Mouse (Mus musculus): Measurements from ENCODE around the gene Zfp740.
"Not testable (repeated sequence)": the region's sequence is repeated elsewhere in the genome, so short reads cannot be mapped to it uniquely, and the experiment has no call there.

Gene Zfp740

DNA sequence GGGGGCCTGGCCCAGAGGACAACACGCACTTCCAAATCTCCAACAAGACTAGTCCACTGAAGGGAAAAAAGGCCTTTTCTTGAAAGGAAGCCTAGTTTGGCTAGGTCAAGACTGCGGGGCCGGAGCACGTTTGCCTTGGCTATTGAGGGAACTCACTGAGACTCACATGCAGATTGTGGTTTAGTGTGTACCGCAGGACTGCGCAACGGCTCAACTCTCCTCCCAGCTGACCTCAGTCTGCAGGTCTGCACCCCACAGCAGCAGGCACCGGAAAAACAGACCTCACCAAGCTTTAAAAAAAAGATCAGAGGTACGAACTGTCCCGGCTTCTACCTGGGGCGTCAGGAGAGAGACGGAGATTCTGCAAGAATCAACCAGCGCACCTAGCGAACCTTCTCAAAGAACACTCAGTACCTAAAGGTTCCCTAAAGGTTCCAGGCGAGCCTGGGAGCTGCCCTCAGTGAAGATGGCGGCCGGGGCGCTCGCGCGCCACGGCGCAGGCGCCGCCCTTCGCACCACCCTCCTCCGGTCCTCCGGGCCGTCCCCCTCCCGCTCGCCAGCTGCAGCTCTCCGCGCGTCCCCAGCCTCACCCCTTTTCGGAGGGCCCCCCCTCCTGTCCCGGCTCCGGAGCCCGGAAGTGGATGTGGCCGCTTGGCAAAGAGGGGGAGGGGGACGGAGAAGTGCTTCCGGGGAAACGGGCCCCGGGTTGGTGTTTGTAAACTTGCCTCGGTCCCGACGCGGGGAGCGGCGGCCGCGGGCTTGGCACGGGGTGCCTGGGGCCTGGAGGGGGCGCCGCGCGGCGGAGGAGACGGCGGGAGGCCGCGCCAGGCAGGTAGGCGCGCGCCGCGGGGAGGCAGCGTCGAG, at the start of gene Zfp740:
Gene Zfp740, plus strand, starts transcription at position 279 of the 864 bp plus-strand sequence.
- peak; percentile 89 to 95 for DNase-seq (ENCODE audit: low spot score in 2 of 2)

DNA sequence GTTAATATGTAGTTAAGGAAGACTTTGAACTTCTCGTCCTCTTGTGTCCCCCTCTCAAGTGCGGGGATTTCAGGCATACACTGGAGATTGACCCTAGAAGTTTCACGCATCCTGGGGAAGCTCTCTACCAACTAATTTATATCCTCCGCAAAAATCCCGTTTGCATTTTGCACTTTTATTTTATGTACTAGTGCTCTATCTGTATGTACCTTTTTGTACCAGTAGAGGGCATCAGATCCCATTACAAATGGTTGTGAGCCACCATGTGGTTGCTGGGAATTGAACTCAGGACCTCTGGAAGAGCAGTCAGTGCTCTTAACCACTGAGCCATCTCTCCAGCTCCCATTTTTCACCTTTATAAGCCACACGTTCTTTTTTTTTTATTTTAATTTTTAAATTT, 48.0 kb upstream of the Zfp740 start:
- not testable (repeated sequence) for DNase-seq (ENCODE audit: low spot score in 2 of 2)

DNA sequence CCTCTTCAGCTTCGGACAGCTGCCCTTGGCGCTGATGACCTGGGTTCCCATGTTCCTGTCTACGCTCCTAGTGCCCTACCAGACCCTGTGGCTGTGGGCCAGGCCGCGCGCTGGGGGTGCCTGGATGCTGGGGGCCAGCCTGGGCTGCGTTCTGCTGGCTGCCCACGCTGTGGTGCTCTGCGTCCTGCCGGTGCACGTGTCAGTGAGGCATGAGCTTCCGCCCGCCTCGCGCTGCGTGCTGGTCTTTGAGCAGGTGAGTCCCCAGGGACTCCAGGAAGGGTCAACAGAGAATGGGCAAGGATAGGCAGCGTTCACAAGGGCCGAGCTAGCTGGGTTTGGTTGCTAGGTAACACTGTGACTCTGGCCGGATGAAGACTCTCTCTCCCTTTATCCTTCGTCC, 46.2 kb upstream of the Zfp740 start:
- no peak for DNase-seq (ENCODE audit: low spot score in 2 of 2)

DNA sequence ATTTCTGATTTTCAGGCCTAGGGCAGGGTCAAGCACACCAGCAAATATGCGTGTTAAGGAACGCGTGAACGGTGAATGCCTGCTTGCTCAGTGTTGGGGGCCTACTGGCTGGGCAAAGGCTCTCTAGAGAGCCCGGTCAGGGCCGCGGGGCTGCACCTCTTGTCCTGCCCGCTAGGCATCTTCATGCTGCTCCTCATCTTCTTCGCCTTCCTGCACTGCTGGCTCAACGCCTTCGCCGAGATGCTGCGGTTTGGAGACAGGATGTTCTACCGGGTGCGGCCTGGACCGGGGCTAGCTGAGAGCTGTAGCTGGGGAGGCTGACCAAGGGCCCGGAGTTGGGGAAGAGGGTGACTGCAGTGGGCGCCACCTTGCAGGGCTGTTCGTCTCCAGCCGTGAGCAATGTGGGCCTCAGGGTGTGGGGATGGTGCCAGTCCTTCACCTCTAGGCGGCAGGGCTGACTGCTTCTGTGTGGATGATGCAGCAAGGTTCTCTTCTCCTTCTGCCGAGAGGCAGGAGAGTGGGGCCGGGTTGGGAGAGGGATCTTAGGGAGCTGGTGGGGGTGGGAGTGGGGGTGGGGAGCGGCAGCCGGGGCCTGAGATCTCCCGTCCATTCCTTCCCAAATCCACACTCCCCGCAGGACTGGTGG, 42.5 kb upstream of the Zfp740 start:
- DNase-seq (ENCODE audit: low spot score in 2 of 2) = no peak

DNA sequence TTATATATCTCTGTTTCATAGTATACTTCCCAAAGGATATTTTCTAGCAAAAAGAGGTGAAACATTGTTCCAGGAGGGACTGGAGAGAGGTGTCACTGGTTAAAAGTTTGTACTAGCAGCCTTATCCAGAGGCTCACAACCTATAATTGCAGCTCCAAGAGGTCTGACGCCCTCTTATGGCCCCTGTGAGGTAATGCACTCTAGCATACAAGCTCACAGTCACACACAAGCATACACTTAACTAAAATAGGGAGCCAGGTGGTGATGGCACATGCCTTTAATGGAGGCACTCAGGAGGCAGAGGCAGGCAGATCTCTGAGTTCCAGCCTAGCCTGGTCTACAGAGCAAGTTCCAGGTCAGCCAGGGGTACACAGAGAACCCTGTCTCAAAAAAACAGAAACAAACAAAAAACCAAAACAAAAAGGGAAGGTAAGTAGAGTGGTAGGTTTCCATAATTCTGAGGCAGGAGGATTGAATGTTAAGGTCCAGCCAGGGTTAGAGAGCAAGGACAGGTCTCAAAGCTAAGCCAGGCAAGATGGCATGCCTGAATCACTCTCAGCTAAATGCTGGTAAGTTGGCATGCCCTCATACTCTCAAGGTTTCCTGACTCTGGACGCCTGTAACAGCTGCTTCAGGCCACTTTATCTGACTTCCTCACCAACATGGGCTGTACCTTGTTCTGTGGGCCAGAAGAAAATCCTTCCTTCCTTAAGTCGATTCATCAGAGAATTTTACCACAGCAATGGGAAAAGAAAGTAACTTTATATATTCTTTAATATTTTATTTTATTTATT, 39.0 kb upstream of the Zfp740 start:
- no peak for DNase-seq (ENCODE audit: low spot score in 2 of 2)

DNA sequence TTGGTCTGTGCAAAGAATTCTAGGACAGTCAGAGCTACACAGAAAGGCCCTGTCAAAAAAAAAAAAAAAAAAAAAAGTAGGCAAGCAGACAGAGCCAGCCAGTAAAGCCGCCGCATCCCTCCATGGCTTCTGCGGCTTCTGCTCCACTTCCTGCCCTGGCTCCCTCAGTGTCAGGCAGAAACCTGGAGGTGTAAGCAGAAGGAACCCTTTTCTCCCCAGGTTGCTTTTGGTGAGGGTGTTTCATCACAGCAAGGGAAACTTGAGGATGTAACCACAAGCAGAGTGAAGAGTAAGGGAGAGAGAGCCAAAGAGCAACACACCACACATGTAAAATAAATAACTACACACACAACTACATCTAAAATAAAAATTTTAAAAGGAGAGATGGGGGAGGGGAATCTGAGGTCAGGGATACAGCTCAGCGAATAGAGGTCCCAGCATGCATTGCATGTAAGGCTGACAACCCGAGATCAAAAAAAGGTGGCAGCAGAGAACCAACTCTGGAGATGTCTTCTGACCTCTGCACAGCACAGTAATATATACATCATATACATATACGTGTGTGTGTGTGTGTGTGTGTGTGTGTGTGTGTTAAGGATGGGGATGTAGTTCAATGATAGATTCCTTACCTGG, 37.5 kb upstream of the Zfp740 start:
- DNase-seq (ENCODE audit: low spot score in 2 of 2) = no peak

DNA sequence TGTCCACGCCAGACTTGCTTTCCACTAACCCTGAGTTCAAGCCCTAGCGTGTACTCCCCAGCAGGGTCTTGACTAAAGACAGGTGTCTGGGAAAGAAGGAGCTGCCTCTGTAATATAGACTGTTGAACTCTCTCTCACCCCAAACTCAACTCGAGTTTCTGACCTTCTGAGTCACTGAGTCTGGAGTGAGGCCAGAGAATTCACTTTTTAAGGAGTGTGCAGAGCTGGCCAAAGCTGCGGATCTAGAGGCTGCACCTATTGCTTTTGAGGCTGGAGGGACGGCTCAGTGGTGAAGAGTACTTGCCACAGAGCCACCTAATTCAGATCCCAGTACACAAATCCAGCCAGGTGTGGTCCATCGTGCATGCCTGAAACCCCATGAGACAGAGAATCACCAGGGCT, 35.4 kb upstream of the Zfp740 start:
- DNase-seq (ENCODE audit: low spot score in 2 of 2) = peak; percentile 51 to 61

DNA sequence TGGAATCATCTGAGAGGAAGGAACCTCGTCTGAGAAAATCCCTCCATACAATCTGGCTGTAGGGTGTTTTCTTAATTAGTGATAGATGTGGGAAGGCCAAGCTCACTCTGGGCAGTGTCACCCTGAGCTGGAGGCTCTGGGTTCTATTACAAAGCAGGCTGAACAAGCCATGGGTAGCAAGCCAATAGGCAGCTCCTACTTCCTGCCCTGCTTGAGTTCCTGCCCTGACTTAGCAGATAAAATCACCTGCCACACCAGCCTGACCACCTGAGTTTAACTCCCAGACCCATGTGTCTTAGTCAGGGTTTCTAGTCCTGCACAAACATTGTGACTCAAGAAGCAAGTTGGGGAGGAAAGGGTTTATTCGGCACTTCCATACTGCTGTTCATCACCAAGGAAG, 34.0 kb upstream of the Zfp740 start:
- DNase-seq (ENCODE audit: low spot score in 2 of 2) = peak; percentile 47

DNA sequence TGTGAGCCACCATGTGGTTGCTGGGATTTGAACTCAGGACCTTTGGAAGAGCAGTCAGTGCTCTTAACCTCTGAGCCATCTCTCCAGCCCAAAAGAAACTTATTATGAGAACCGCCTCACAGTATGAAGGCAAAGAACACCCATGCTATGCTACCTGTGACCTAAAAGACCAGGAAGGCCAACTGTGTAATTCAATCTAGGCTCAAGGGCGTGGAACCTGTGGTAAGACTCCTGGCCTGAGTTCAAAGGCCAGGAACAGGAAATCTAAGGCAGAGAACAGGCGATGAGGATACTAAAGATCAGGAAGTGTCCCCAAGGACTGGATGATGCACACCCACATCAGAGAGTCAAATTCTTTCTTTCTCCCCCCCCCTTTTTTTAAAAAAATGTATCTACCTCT, 29.5 kb upstream of the Zfp740 start:
- DNase-seq (ENCODE audit: low spot score in 2 of 2) = no peak

DNA sequence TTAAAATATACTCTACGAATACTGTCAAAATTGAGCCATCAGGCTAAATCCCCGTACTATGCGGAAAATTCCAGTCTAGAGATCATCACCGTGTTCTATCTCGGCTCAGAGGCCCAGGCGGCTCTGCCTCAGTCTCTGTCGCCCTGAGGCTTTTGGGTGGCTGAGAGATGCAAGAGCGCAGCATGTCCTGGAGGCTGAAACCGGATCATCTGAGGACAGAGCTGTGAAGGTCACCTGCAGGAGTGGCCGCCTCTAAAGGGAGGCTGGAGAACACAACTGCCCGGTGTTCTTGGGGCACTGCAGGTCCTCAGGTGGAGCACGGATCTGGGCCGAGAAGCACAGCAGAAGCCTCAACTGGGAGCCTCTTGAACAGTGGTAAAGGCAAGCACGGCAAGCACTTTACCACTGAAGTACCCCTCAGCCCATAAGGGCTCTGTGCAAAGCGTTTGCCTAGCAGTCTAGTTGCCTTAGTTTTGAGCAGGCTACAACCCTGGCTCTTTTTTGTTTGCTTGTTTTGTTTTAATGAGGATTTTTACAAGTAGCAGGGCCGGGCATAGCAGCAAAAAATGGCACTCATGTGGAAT, 27.2 kb upstream of the Zfp740 start:
- no peak for DNase-seq (ENCODE audit: low spot score in 2 of 2)

DNA sequence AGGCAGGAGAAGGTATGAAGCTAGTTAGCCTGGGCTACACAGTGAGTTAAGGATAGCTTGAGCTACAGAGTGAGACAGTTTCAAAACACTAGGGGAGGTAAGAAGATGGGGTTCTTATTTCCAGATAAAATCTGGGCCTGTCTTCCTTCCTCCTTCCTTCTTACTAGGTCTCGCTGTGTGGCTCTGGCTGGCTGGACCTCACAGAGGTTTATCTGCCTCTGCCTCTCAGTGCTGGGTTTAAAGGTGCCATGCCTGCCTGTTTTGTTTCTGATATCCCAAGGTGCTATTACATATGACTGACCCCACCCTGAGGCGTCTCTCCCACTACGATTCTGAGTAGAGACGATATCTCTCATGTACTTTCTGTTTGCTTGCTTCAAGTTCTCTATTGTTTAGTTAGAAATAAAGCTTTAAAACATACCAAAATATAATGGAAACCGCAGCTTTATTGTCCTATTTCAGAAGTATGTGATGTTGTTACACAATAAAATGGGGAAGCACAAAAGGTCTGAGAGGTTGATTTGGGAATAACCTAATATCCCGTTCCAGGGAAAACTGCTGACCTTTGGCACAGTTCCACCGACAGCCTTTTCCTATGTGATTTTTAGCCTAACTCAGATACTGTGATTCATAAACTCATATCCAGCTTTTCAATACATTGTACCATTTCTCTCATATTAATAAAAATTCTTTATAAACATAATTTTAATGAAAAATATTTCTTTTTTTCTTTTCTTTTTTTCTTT, 26.3 kb upstream of the Zfp740 start:
- no peak for DNase-seq (ENCODE audit: low spot score in 2 of 2)

DNA sequence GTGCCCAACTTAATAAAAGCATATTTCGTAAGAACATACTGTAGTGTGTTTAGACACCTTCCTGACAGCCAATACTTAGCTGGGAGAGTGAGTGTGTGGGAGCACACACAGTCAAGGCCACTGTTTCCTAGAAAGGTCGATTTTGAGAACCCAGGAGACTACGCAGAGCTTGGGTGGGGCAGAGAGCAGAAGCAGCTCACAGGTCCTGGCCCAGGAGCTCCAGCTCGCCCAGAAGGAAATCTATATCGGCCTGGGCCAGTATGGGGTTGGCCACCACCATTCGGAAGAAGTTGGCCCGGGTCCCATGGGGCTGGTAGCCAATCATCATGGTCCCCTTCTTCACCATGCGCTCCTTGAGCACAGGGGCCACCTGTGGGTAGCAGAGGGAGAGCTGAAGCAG, 25.6 kb upstream of the Zfp740 start:
- no peak for DNase-seq (ENCODE audit: low spot score in 2 of 2)

DNA sequence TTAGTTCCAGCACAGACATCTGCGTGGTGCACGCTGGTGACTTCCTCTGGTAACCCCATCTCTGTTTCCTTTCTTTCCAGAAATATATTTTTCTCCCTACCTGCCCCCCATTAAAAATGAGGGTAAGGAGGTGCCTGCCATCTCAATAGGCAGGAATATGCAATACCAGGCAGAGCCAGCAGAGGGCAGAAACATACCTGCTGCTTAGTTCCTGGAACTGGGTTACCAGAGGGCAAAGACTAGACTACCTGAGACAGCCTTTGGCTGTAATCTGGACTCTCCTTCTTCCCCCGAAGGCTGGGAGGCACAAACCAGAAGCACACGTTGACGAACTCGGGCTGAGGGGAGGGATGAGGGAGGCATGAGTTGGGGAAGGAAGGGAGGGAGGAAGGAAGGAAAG, 24.8 kb upstream of the Zfp740 start:
- peak; percentile 80 to 82 for DNase-seq (ENCODE audit: low spot score in 2 of 2)

DNA sequence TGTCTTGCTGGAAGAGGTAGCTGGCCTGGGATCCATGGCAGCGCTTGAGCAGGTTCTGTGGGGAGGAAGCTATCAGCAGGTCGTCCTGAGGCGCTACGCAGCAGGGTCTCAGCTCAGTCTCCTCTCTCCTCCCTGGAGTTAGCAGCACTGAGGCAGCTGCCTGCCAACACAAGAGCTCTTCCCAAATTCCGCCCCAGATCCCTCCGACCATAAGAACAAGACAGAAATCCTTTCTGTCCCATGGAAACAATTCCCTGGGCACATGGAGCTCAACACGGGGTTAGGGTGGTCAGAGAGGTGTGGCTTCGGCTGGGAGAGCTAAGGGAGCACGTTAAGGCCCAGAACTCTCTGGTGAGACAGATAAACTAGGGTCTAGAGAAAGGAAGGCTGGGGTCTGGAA, 23.9 kb upstream of the Zfp740 start:
- DNase-seq (ENCODE audit: low spot score in 2 of 2) = no peak

DNA sequence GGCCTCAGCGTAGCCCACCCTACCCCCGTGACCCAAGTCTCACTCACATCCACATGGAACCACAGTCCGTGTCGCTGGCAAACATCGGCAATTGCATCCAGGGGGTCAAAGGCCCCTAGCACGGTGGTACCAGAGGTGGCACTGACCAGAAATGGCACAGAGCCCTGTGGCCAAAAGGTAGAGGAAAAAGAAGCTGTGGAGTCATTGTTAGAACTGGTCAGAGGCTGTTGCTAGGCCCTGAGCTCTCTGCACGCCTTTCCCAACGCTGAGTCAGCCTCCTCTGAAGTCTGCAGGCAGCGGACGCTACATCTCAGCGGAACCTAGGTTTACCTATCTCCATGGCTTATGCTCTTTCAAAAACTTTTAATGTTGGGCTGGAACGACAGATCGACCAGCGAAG, 23.1 kb upstream of the Zfp740 start:
- no peak for DNase-seq (ENCODE audit: low spot score in 2 of 2)

DNA sequence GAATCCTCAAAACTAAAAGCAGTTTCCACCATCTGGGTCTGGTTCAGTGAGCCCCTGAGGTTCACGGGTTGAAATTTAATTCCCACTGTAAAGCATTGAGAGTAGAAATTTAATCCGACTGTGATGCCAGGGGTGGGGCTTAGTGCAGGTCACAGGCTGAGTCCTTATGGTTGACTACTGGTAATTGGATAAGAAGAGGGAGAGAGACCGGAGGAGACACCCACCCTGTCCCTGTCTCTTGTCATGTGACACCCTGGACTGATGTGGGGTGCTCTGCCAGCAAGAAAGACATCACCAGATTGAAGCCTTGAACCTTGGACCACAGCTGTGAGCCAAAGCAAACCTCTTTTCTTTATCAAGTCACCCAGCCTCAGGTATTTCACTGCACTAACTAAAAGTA, 20.0 kb upstream of the Zfp740 start:
- no peak for DNase-seq (ENCODE audit: low spot score in 2 of 2)

DNA sequence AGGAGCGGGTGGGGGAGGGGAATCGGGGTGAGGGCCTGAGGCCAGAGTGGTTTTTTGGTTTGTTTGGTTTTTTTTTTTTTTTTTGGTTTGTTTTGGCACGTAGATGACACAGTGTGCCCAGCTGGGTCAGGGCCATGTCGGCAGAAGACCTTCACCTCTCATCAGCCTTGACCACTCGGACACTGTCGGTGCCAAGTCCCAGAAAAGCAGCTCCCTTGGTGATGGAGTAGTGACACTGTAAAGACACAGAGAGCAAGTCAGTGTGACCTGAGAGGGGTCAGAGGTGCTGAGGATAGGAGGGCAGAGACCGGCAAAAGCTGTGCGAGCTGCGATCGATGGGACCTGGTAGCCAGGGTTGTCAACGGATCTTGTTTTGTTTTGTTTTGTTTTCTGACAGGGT, 16.8 kb upstream of the Zfp740 start:
- no peak for DNase-seq (ENCODE audit: low spot score in 2 of 2)

DNA sequence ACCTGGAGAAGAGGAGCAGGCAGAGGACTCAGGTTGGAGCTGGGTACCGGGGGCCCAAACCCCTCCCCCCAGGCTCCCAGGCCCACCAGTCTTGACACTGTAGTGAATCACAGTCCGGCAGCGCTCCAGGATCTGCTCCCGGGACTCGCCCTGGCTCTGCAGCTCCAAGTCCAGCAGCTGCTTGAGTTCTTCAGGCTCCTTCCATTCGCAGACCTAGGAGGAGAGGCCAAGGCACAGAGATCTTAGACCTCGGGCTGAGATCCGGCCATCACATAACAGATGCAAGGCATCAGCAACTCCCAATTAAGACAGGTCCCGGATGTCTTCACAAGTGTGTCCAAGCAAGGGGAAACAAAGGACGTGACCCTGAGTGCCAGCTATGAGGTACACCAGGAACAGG, 15.0 kb upstream of the Zfp740 start:
- peak in 1 of 2 experiments; percentile 49 for DNase-seq (ENCODE audit: low spot score in 2 of 2)

DNA sequence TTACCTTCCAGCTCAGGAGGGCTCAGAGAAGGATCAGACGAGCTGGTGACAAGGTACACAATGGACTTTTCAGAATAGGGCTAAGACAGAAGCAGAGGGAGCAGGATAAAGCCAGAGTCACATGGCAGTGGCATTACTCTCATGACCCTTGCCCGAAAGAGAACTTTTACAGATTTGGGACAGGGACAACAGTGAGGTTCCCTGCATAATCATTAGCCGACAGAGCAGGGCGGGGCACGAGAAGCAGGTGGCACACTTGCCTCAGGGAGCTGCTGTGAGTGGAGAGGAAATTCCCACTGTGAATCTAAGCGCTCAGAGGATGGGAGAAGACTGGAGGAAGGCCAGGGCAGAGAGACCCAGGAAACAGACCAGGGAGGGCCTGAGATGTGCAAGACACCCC, 14.2 kb upstream of the Zfp740 start:
- no peak for DNase-seq (ENCODE audit: low spot score in 2 of 2)

DNA sequence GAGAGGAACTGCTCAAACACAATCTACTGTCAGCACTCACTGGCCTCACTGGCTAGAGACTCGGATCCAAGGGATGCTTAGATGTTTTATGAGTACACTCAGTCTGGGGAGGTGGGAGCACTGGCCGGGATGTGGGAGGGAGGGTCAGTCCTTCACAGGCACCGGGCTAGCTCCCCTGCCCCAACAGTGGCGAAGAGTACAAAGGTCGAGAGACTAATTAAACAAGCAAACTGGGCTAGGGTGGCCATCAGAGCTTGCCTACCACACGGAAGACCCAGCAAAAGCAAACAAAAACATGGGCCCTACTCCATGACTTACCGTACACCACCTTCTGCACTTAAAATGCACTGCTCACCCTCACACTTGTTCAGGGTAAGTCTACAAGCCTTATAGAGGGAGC, 11.3 kb upstream of the Zfp740 start:
- no peak for DNase-seq (ENCODE audit: low spot score in 2 of 2)

DNA sequence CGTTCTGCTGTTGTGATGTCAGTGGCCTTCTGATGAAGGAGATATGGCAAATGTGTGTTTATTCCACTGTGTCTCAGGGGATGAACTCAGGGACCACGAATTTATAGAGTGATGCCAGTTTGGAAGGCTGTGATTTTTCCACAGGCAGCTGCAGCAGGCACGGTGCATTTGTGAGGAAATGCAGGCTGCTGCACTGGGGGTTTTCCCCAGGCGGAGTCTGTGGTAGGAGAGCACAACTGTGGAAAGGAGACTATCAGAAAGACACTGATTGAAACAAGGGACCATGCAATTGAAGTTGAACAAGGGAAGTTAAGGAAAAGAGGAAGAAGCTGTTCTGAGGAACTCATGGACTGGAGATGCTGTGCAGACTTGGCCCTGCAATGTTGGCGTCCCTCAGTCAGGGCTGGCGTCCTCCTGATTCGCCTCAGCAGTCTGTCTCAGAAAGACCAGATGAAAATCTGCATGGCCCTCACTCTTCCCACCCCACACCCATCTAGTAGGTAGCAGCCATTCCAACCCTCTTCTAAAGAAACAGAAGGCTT, 10.7 kb upstream of the Zfp740 start:
- DNase-seq (ENCODE audit: low spot score in 2 of 2) = no peak

All from urinary bladder, postnatal 36 days (tissue).